Mouse (Mus musculus): ENCODE measurements at regions not wholly inside any gene's neighbourhood (a gene's known extent, or its start where the extent isn't known, plus 50 kb on each side); places are given as distances from the start of the nearest gene placed in this dataset.

DNA sequence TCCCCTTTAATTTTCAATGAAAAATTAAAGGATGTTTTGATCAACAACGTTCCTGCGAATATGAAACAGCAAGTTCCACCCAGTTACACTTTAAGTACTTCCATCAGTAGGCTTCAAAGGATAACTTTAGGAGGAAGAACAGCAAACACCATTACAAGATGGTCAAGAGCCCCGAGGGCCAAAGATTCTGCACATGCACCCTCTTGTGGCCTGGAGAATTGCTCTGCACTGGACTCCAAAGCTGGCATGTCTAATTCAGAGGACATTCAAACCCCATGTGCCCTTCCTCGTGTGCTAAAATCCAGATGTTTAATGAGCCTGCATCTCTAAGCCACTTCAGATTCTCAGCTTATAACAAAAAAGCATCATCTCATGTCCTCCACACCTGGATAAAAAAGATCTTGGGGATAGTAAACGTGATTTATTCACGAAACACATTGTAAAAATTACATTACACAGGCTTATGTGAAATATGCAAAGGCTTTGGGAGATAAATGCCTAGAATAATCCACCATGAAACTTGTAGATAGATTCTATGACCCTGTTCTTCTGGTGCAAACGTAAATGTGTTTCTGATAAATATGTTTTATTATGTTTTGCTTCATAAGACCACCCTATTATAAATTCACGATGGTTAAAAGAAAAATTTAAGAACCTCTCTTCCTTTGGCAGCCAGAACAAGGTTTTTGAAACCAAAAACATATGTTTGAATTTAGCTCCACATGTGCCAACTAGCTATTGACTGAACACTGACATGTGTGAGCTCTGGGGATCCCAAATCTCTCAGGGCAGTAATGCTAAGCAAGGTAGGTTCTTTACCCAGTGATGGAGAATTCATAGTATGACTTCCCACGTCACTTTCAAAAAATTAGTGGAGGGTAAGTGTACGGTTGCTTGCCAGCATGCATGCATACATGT is 100.6 kb upstream of the Rfx3 start:
- peak; percentile 50 for TF ChIP-seq CTCF (IDR thresholded peaks at IDR 0.05; ENCODE audit: low read depth)
- TF ChIP-seq EP300 (optimal IDR thresholded peaks at IDR 0.05) = no peak
